Mouse (Mus musculus): ENCODE results near the gene 2900026A02Rik.

- TF ChIP-seq CTCF (IDR thresholded peaks at IDR 0.05; ENCODE audit: low read depth, low read length) (no peak), POLR2A (IDR thresholded peaks at IDR 0.05; ENCODE audit: extremely low read depth, insufficient read depth, low read length) (no peak)
Measured at GRCm38 (mm10) chr5:113162699-113163098, 58.3 kb downstream of the 2900026A02Rik start.
